Mouse (Mus musculus): Measurements from ENCODE around the gene Klhdc4.

DNA sequence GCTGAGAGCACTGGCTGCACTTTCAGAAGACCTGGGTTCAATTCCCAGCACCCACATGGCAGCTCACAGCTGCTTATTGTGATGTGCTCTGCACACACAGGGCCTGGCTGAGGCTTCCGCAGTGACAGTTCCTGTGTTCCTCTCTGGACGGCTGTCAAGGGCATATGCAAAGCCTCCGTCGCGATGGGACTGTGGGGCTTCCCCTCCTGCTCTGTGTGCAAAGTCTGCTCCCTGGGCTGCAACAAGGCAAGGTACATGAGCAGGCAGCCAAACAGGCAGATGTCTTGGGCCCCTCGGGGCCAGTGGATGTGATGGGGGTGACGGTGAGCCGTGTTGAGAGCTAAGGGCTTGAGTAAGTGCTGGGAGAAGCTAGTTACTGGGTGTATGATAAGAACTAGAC is 40.6 kb downstream of the Klhdc4 start:
- TF ChIP-seq EP300 (optimal IDR thresholded peaks at IDR 0.05) (no peak), CTCF (IDR thresholded peaks at IDR 0.05; ENCODE audit: low read depth) (no peak)
